Mouse (Mus musculus) frontal cortex, postnatal 25 days (tissue): Measurements from ENCODE around the gene Grid1.

Experiments
- DNase-seq, 2 experiments: peaks; one replicate each; pipeline ENCODE4 v3.0.0; 2022; ENCODE audit warnings: low spot score in 2 of 2

Grid1 gene

DNA sequence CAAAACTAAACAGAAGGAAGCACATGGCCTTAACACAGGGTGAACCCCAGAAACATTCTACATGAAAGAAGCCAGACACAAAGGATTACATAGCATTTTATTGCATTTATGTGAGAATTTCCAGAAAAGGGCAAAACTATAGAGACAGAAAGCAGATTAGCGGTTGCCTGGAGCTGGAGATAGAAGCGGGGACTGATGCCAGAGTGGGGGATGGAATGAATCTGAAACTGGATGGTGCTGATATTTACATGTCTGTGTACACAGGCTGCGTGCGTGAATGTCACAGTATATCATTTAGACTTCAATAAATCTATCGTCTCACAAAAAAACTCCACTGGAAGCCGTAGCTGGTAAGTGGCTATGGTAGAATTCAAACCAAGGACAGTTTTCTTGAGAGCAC lies 96.4 kb downstream of the Grid1 start:
- no peak for DNase-seq

DNA sequence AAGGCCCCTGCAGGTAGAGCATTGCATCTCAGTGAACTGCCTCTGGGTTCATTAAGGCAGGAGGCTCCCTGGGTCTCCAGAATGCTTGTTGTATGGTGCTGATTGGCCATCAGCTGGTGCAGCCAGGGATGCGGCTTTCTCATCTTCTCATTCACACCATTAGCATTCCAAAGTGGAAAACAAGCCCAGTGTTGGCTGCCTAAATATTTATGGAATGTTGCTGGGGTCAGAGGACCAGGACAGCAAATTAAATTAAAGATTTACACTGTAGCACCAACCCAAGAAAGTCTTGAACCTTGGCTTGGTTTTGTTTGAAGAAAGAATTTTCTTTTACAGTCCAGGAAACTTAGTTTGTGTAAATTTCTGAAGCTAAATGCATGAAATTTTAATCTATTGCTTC lies 97.2 kb downstream of the Grid1 start:
- no peak for DNase-seq

DNA sequence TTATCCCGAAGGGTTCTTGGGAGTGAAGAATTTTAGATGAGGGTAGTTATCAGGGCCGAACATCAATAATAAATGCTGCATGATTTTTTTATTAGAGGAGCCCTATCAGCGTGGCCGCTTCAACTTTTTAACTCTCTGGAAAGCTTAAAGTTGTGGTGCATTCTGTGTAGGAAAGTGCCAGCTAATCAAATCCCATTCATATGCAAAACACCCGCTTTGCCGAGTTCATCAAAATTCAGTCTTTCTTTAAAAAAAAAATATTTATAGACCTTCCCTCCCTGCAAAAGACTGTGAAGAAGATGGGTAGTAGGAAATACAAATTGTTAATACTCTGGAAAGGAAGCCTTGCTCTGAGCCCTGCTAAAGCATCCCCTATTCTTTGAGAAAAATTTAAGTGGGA lies 99.3 kb downstream of the Grid1 start:
- no peak for DNase-seq

DNA sequence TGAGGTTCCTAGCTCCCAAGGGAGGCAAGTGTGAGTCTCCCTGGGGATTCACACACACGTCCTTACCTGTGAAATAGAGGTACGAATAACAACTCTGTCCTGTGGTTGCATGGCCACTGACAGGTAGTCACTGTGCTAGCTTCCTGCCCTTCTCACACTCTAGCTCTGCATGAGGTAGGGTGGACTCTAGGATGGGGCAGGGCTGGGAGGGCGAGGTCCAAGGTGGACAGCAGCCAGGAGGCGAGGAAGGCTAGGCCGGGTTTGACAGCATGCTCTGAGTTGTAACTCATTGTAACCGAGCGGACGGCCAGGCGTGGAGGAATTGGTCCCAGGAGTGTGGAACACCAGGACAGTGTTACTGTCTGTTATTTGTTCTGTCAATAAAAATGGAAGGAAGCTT lies 101.4 kb downstream of the Grid1 start:
- DNase-seq = no peak

DNA sequence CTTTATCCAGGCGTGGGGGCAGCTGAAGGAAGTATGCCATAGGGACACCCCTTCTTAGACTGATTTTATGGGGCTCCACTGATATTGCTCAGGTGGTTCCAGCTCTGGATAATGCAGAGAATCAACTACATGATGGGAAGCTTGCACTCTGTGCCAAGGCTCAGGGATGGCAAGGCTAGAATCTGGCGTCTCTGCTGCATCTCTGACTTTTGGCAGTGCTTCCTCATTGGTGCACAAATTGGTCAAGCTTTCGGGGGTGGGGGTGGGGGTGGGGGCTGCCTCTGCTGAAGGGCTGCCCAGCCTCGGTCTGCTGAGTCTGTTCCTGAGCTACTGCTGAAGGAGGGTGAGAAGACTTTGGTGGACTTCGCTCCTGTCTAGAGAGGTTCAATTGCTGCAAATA lies 105.1 kb downstream of the Grid1 start:
- DNase-seq = no peak

DNA sequence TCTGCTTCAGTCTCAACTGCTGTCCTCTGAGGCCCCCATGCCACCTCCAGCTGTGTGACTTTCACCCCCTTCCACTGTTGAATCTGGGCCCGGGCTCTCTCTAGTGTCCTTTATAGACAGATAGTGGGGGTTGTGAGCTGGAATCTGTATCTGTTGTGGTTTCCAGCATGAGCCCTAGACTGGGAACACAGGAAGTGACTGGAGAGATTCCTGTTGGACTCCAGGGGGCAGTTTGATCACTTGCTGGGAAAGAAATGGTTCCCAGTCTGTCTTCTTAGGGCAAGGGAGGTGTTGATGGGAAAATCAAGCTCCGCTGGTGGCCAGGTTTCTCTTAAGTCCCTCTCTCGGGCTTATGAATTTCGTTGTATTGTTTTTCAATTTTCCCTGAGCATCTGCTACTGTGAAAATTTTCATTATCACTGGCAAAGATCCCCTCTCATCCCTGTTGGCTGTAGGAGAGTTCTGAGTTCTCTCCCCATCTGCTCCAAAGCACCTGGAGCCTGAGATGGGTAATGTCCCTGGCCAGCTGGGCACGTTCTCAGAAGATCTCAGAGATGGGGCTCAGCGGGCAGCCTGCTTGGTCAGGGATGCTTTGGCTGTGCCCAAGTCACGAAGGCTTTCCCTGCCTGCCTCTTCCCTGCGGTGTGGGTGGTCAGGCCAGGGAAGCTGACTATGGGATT lies 110.3 kb downstream of the Grid1 start:
- DNase-seq = no peak

DNA sequence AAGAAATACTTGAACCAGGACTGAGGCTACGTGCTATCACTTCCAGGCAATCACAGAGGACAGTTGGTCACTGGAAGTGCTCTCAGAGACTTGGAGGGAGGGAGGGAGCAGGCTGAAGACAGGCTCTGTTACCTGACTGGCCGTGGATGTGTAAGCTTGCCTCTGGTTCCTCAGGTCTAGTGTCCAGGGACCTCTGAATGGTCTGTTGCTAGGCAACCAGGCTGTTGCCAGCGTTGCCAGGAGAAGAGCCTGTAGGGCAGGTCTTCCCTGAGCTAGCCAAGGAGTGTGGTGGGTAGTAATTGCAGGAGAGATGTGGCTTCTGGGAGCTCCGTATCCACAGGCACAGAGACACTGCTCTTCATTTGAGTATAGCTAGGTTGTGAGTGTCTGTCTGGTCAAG lies 113.3 kb downstream of the Grid1 start:
- no peak for DNase-seq

DNA sequence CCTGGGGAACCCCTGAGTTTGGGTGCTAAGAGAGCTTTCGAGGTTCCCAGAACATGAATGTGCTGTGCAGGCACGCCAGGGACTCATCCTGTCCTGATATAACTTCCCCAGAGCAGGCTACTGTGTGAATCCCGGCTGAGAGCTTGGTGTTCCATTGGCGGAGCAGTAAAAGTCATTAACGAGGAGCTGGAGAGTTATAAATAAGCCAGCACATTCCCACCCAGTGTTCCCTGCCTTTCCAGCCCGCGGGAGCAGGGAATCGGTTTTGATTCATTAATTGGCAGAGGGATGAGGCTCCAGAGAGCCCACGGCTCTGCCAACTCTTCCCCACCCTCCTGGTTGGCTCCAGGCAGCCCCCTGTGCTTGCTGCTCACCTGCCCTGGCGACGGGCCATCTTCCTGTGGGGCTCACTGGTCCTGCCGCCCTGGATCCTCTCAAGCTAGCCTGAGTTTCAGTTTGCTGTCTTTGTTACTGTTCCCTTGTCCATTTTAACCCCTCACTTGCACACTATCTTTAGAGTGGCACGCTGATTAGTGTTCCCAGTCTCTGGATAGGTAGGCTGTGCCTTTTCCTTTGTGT lies 116.4 kb downstream of the Grid1 start:
- no peak for DNase-seq

DNA sequence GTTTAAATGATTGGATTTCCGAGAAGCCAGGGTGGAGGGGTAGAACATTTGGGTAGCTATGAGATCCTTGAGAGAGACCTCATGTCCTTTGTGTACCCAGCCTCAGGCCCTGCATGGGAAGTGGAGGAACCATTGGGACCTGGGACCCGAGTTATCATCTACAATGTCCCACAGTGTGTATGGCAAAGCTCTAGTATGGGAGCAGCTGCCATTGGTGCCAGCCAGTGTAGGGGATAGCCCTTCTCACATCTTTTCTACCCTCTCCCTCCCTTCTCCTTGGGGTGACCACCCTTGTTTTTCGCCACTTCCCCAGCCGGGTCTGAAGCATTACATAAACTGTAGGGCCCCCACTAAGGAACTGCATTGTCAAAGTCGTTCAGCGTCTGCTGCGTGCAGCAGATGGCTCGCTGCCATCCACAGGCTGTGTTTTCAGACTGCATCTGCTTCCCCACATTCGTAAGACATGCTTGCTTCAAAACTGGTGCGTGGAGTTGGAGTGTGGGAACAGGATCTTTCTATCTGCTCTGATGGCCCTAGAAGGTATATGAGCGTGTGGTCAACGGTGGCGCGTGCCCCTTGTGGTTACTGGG lies 124.6 kb downstream of the Grid1 start:
- no peak for DNase-seq

DNA sequence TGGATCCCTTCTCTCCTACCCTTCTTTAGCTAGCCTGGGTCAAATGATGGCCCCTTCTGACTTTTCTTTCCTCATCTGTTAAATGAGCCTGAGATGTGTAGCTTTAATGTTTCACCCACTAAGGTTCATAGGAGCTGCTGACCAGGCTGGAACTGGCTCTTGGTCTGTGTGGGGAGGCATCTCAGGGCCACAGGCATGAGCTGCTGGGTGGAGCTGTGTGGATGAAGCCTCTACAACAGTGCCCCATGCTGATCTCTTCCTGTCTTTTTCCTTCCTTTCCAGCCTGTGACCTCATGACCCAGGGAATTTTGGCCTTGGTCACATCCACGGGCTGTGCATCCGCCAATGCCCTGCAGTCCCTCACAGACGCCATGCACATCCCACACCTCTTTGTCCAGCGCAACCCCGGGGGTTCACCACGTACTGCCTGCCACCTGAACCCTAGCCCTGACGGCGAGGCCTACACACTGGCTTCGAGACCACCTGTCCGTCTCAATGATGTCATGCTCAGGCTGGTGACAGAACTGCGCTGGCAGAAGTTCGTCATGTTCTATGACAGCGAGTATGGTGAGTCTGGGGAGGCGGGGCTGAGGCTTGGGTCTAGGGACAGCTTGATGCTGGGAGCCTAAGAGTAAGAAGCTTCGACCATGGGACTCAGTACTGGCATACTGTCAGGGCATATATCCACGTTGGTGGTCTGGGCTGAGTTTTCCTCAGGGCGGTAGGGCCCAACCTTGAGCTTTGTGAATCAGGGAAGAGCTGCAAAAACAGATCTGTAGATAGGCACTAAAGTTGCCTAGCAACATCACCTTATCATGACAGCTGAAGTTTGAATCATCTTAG lies 125.8 kb downstream of the Grid1 start:
- DNase-seq = no peak

DNA sequence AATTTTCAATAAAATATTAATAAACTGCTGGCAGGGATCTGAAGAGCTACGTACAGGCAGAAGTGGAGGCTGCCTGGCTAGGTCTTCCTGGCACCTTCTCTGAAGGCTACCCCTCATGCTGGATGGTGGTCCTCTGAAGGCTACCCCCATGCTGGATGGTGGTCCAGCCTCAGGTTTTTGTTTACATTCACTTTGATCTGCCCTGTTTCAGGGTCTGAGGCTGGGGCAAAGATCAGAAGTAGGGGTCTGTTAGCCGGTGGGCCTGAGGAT lies 126.3 kb downstream of the Grid1 start:
- no peak for DNase-seq

DNA sequence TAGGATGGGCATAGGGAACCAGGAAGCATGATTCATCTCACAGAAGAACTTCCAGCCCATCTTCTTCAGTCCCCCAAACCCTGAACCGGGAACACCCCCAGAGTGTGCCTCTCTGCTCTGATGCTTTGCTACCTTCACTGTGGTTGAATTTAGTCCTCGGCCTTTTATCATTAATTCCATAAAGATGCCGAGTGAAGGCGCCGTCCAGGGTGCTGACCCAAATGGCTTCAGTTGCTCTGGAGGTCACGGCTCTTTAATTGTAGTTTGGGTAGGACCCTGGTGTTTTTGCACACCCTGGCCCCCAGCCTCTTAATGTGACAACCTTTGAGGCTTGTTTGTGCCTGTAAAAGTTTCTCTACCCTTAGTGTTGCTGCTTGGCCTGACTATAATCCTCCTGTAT lies 128.3 kb downstream of the Grid1 start:
- no peak for DNase-seq

DNA sequence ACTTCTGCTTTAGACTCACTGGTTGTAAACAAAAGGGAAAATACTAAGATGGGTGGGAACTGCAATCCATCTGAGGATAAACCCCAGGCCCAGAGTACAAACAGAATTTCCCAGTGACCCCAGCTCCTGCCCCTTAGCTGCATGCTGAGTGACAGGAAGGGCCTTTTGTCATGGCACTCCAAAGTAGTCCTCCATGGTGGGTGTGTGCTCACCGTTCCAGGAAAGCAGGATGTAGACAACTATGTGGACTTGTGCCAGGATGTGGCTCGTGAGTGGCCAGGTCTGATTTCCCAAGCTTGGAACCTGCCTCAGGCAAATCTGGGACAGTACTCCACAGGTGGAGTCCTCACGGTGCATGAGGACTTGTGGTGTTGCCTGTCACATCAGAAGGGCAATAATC lies 132.4 kb downstream of the Grid1 start:
- DNase-seq = no peak

DNA sequence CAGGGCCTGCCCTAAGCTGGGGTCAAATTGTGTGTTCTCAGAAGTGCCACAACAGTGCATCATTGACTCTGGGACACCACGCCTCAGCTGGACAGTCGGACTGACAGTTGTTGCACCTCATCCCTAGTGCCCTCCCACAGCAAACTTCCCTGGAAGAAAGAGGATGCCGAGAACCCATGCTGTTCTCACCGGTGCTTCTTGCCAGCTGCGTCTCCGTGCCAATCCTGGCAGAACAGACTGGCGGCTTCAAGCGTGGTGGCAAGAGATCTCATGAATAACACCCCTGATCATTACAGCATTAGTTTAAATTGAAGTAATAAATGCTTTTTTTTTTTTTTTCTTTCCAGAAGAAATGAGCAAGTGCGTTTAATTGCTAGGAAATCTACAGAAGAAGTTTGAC lies 133.7 kb downstream of the Grid1 start:
- DNase-seq = no peak

DNA sequence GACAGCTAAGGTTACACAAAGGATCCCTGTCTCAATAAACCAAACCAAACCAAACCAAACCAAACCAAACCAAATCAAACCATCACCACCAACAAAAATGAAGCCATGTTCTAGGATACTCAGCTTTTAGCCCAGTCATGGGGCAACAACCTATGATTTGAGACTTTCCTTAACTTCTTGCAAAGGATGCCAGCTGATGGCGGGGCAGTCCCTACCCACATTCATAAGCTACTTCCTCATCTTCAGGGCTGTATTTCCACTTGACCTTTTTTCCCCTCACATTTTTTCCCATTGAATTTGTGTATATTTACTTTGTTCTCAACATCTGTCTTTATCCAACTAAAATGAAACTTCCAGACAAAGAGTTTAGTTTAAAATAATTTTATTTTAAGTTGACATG lies 135.8 kb downstream of the Grid1 start:
- DNase-seq = no peak

DNA sequence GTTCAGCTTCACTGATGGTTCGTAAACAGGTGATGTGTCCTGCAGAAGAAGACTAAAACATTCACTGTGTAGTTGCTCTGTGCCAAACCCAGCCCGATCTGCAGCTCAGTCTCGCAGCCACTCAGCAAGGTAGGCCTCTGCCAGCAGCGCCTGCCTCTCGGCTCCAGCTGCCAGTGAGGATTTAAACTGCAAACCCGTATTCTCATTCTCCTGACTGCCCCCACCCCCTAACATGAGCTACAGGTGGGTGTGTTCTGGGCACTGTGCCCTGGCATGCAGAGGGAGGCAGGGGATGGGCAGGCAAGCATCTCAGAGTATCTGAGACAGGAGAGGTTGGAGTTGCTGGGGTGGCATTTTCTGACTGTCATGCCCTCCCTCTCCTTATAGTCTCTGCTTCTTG lies 140.3 kb downstream of the Grid1 start:
- peak; percentile 24 to 36 for DNase-seq

DNA sequence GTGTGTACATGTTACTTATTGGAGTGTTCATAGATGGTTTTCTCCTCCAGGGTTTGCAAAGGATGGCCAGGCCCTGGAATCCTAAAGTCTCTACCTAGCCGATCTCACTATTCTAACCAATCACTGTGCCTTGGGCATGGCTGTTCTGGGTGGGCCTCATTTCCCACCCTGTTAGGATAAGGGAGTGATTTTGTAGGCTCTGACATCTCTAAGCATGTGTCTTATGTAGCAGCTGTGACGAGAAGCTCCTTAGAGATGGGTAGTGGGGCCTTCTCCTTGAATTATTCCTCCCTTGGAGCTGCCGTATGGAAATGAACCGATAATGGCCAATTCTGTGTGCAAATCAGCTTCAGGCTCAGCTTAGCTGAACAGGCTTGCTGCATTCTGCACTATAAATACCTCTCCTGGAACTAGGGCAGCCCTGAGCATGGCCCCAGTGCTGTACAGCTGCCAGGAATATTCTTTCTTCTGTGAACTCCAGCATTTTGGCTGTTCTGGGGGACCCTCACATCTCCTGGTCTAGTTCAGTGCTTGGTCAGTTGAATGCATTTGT lies 143.8 kb downstream of the Grid1 start:
- DNase-seq = no peak

DNA sequence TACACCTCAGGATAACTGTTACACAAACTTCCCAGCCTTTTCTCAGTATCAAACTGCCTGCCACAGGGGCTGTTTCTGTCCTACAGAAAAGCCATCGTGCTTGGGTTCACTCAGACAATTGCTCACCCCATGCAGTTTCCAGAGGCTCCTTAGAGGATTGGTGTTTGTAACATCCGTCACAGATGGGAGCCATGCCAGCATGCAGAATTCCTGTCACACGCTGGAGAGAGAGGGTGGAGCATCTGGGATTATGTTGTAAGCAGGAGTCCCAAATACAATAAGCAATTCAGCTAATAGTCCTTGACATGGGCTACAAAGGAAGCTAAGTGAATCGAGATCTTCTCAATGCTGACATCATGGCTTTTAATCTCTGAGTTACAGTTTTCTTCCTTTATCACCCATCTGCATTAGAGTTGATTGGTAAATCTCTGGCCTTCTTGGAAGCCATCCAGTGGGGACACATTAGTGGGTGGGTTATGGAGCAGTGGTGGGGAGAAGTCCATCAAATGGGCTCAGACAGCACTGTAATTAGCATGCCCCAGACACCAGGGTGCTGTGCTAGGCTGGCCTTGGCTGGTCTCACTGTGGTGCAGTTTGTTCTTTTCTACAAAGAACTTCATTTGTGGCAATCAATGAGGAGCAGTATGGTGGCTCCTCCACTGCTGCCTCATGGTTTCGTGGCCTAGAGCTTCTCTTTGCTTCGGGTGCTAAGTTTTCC lies 149.4 kb downstream of the Grid1 start:
- DNase-seq = no peak

DNA sequence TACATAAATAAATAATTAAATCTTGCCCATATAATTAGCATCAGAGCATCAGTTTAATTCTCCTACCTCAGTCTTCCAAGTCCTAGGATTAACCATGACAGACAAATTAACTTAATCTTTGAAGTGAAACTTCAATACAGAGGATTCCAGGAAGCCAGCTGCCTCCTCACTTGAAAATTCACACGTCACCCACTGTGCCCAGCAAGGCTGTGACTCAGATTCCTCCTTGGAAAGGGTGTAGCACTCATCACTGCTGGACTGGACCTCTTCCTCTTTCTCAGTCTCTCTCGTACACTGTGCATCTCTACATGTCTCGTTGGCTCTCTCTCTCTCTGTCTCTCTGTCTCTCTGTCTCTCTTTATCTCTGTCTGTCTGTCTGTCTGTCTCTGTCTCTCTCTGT lies 153.0 kb downstream of the Grid1 start:
- DNase-seq = no peak

DNA sequence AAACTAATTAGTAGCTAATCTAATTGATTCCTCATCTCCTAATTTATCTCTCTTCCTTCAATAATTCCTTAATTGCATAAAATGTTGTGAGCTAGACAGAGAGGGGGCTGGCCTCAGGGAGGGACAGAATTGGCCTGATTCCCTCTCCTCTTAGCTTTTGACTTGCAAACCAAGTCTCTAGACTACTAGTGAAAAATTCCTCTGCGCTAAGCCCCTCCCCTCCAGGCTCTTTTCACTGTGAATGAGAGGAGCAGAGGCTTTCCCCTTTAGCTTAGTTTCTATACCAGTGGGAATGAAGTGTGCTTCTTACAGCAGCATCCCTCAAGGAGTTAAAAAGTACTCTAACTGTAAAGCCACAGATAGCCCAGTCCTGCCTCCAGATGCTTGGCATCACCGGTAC lies 160.8 kb downstream of the Grid1 start:
- DNase-seq = no peak

DNA sequence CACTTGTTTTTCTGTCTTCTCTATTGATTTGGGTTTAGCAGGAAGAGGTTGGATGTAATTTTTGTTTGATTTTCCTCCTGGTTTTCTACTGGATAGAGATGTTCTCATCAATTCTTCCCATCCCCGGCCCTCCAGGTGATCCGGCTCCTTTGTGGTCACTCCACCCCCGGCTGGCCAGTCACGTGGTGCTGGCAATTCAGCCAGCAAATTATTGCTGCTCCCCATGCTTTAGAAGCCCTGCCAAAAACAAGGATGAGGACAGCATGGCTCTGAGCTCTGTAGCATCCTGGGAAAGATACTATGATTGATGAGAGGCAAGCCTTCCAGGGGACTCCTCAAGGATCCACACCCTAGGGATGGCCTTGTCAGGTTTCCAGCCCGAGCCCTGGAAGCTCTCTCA lies 169.2 kb downstream of the Grid1 start:
- no peak for DNase-seq

DNA sequence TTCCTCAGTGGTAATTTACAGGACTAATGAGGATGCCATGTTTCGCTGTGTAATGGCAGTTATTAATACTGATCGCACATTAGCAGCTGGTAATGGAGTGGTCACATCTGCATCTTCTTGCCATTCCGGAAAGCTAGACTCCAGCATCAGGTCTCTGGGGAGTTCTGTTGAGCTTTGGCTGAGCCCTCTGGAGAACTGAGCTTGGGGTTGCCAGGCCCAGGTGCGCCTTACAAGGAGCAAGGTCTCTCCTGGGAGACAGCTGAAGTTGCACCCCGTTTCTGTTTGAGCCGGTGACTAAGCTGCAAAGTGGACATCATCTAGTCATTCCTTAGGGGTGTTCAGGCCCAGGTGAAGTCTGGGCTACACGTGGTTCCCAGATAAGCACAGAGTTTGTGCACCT lies 186.8 kb downstream of the Grid1 start:
- DNase-seq = no peak
